Mouse (Mus musculus): ENCODE results near the gene Gm20547. TPM values are rescaled to one million over a fixed set of nuclear protein-coding genes. Genes with fewer than 3 reads are reported as not detected.
"Not testable (repeated sequence)": the region's sequence is repeated elsewhere in the genome, so short reads cannot be mapped to it uniquely, and the experiment has no call there.

Gm20547 gene
- polyA plus RNA-seq, 1 experiment from 2014 or later, result not detected

DNA sequence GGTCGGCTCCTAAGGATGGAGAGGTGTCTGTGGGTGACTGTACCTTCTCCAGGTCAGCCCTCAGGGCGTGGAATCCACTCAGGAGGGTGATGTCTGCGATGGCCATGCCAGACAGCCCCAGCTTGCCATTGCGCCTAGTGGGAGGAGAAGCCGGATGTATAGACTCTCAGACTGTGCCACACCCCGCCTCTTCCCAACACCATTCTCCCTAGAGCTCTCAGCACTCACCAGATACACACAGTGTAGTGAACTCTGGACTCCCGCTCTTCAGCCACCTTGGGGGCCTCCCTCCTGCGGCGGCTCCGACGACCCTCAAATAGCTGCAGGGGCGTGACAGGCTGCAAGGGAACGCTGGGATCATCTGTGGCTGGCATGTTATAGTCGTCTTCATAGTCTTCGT, 70.6 kb downstream of the Gm20547 start:
- ATAC-seq (replicated peaks; ENCODE audit: low FRiP score, low TSS enrichment, low read depth) (no peak), DNase-seq (ENCODE audit: low spot score) (no peak)
- H3K36me3 ChIP-seq (ENCODE audit: control insufficient read depth, insufficient read depth, low read length), result no peaks in the 10 kb centered on the region
- no peaks in the 10 kb centered on the region for H3K27me3 ChIP-seq (replicated peaks; ENCODE audit: control insufficient read depth, insufficient read depth, low read length)
- H3K9me3 ChIP-seq (ENCODE audit: control insufficient read depth, low read length), result no peaks in the 10 kb centered on the region
- H3K4me2 ChIP-seq (ENCODE audit: low read length), result no peak overlapping the region
- no peak overlapping the region for H3K9ac ChIP-seq (ENCODE audit: low read length)
- no peak overlapping the region for H3K27ac ChIP-seq (ENCODE audit: low read depth)
- H3K4me3 ChIP-seq (ENCODE audit: low read depth, low read length), result no peak overlapping the region
- 66% methylated on average over 15 of the region's 15 CpGs for WGBS
- H3K4me1 ChIP-seq (replicated peaks; ENCODE audit: control insufficient read depth, insufficient read depth, low read length), result no peaks in the 10 kb centered on the region

DNA sequence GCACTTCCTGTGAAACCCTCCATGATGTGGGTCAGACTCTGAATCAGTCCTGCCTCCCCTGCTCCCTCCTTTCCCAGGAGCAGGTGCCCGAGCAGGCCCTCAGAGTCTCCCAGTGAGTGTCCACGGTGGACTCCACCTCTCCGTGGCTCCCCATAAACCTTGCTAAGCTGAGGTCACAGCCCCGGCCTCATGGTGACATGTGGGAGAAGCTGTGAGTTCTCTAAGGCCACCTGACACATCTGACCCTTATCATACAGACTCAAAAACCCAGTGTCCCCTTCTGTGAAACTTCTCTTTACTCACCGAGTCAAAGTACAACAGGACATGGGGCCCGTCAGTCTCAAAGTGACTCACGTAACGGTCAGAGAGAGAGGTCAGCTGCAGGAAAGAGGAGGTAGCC, 71.0 kb downstream of the Gm20547 start:
- not testable (repeated sequence) for H3K9me3 ChIP-seq (ENCODE audit: control insufficient read depth, low read length); ATAC-seq (replicated peaks; ENCODE audit: low FRiP score, low TSS enrichment, low read depth); H3K9ac ChIP-seq (ENCODE audit: low read length); H3K4me1 ChIP-seq (replicated peaks; ENCODE audit: control insufficient read depth, insufficient read depth, low read length); H3K4me3 ChIP-seq (ENCODE audit: low read depth, low read length); H3K27ac ChIP-seq (ENCODE audit: low read depth); H3K4me2 ChIP-seq (ENCODE audit: low read length); H3K36me3 ChIP-seq (ENCODE audit: control insufficient read depth, insufficient read depth, low read length); H3K27me3 ChIP-seq (replicated peaks; ENCODE audit: control insufficient read depth, insufficient read depth, low read length); DNase-seq (ENCODE audit: low spot score)
- WGBS, result 77% methylated on average over 8 of the region's 8 CpGs

DNA sequence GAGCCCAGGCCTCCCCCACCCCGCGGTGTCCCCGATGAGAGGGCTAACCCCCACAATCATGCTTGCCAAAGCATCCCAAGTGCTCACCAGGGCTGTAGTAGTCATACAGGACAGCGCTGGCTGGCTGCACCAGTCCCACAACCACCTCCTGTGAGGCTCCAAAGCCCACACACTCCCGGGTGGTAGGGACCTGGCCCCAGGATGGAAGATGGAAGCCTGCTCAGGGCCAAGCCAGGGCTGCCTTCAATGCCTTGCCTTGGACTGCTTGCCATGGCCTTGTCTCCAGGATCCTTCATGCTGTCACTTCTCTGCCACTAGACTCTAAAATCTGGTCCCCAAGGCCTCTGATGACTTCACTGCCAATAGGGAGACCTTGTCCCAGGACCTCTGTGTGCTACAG, 71.4 kb downstream of the Gm20547 start:
- 78% methylated on average over 5 of the region's 5 CpGs for WGBS
- not testable (repeated sequence) for H3K9me3 ChIP-seq (ENCODE audit: control insufficient read depth, low read length); H3K27me3 ChIP-seq (replicated peaks; ENCODE audit: control insufficient read depth, insufficient read depth, low read length); H3K4me3 ChIP-seq (ENCODE audit: low read depth, low read length); H3K27ac ChIP-seq (ENCODE audit: low read depth); H3K4me2 ChIP-seq (ENCODE audit: low read length); H3K4me1 ChIP-seq (replicated peaks; ENCODE audit: control insufficient read depth, insufficient read depth, low read length); ATAC-seq (replicated peaks; ENCODE audit: low FRiP score, low TSS enrichment, low read depth); H3K36me3 ChIP-seq (ENCODE audit: control insufficient read depth, insufficient read depth, low read length); DNase-seq (ENCODE audit: low spot score); H3K9ac ChIP-seq (ENCODE audit: low read length)

DNA sequence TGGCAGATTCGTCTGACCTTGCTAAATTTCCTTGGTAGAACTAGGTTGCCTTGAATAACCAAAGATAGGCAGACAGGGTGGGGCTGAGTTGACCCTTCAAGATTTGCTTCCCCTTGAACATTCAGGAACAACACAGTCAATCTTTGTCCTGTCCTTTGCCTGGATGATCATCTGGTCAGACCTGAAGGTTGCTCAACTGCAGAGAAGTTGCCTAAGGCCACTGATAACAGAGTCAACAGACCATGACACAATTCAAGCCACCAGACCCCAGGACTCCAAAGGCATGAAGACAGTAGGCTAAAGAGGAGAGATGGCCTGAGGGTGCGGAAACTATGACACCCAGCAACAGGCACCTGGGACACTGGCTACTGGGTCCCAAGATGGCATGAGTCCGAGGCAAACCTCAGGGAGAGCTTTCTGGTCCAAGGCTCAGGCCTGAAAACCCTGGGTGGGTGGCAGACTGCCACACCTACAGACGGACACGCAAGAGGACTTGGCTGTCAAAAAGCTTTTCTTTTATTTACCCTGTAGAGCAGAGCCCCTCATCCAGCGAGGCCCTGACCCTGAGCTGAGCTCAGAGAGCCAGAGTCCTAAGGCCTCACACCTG, 73.1 kb downstream of the Gm20547 start:
- Histone ChIP-seq H3K4me3 (ENCODE audit: low read depth, low read length) (no peak overlapping the region), H3K27me3 (replicated peaks; ENCODE audit: control insufficient read depth, insufficient read depth, low read length) (no peaks in the 10 kb centered on the region), H3K4me1 (replicated peaks; ENCODE audit: control insufficient read depth, insufficient read depth, low read length) (no peaks in the 10 kb centered on the region), H3K27ac (ENCODE audit: low read depth) (no peak overlapping the region), H3K9ac (ENCODE audit: low read length) (no peak overlapping the region), H3K9me3 (ENCODE audit: control insufficient read depth, low read length) (no peaks in the 10 kb centered on the region), H3K36me3 (ENCODE audit: control insufficient read depth, insufficient read depth, low read length) (no peaks in the 10 kb centered on the region), H3K4me2 (ENCODE audit: low read length) (no peak overlapping the region)
- 84% methylated on average over 6 of the region's 6 CpGs for WGBS
- no peak for DNase-seq (ENCODE audit: low spot score)
- ATAC-seq (replicated peaks; ENCODE audit: low FRiP score, low TSS enrichment, low read depth), result no peak

DNA sequence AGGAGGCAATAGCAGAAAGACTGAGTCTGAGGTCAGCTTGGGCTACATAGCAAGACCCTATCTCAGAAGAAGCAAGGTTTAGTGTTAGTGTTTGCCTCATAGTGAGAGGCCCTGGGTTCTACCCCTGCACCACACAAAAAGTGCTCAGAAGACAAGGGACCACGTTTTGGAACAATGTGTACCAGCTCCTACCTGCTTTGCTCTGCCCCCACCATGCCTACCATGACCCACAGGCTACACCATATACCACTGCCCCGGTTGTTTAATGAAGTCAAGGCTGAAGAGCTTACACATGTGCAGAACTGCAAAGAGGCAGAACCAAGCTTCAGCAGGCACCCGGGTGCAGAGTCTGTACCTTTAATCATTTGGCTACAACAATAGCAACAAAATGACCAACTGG, 74.7 kb downstream of the Gm20547 start:
- Histone ChIP-seq H3K36me3 (ENCODE audit: control insufficient read depth, insufficient read depth, low read length) (no peaks in the 10 kb centered on the region), H3K9ac (ENCODE audit: low read length) (no peak overlapping the region), H3K4me1 (replicated peaks; ENCODE audit: control insufficient read depth, insufficient read depth, low read length) (no peaks in the 10 kb centered on the region), H3K4me3 (ENCODE audit: low read depth, low read length) (no peak overlapping the region), H3K27me3 (replicated peaks; ENCODE audit: control insufficient read depth, insufficient read depth, low read length) (no peaks in the 10 kb centered on the region), H3K27ac (ENCODE audit: low read depth) (no peak overlapping the region), H3K4me2 (ENCODE audit: low read length) (no peak overlapping the region), H3K9me3 (ENCODE audit: control insufficient read depth, low read length) (no peaks in the 10 kb centered on the region)
- ATAC-seq (replicated peaks; ENCODE audit: low FRiP score, low TSS enrichment, low read depth) (no peak), DNase-seq (ENCODE audit: low spot score) (no peak)
- WGBS, result 62% methylated on average over 3 of the region's 3 CpGs

Small RNA genes lying within 50 kb of the gene (microRNA-seq; reads per million reads assigned to microRNA genes)
- gene Mir6970, result 0.25 reads per million
- 1.8 reads per million, percentile 20 among the genes with 10 or more reads in this experiment for gene Mir6971
- 0.25 reads per million for gene Mir6972

Other genes starting within 250 kb of the Gm20547 start
- 10.8 and 13.0 TPM in 2 replicates for gene Fkbpl, start 237.3 kb downstream of the Gm20547 start, polyA plus RNA-seq (2014; fragmentation: Nextera tagmentation; extraction: Ambion mirVana)
- gene Atf6b, start 234.9 kb downstream of the Gm20547 start, polyA plus RNA-seq (2014; fragmentation: Nextera tagmentation; extraction: Ambion mirVana), result 59.8 and 62.2 TPM in 2 replicates
- 2.2 and 2.7 TPM in 2 replicates for gene Tnxb, start 211.5 kb downstream of the Gm20547 start, polyA plus RNA-seq (2014; fragmentation: Nextera tagmentation; extraction: Ambion mirVana)
- 0.23 and 0.28 TPM in 2 replicates for gene C4b, start 138.2 kb downstream of the Gm20547 start, polyA plus RNA-seq (2014; fragmentation: Nextera tagmentation; extraction: Ambion mirVana)
- not detected in 2 replicates for gene Cyp21a1, start 77.5 kb downstream of the Gm20547 start, polyA plus RNA-seq (2014; fragmentation: Nextera tagmentation; extraction: Ambion mirVana)
- gene Stk19, start 45.1 kb downstream of the Gm20547 start, polyA plus RNA-seq (2014; fragmentation: Nextera tagmentation; extraction: Ambion mirVana), result 22.0 and 25.8 TPM in 2 replicates
- 58.2 and 63.4 TPM in 2 replicates for gene Dxo, start 45.0 kb downstream of the Gm20547 start, polyA plus RNA-seq (2014; fragmentation: Nextera tagmentation; extraction: Ambion mirVana)
- gene Skiv2l, start 31.8 kb downstream of the Gm20547 start, polyA plus RNA-seq (2014; fragmentation: Nextera tagmentation; extraction: Ambion mirVana), result 42.0 and 45.9 TPM in 2 replicates
- 121 and 123 TPM in 2 replicates for gene Nelfe, start 31.7 kb downstream of the Gm20547 start, polyA plus RNA-seq (2014; fragmentation: Nextera tagmentation; extraction: Ambion mirVana)
- 19.4 and 24.2 TPM in 2 replicates for gene Cfb, start 19.5 kb downstream of the Gm20547 start, polyA plus RNA-seq (2014; fragmentation: Nextera tagmentation; extraction: Ambion mirVana)
- gene Zbtb12, start 2.6 kb downstream of the Gm20547 start, polyA plus RNA-seq (2014; fragmentation: Nextera tagmentation; extraction: Ambion mirVana), result 1.4 and 1.6 TPM in 2 replicates
- 6.8 and 7.5 TPM in 2 replicates for gene C2, start 16.2 kb upstream of the Gm20547 start, polyA plus RNA-seq (2014; fragmentation: Nextera tagmentation; extraction: Ambion mirVana)
- 73.4 and 75.2 TPM in 2 replicates for gene Ehmt2, start 16.4 kb upstream of the Gm20547 start, polyA plus RNA-seq (2014; fragmentation: Nextera tagmentation; extraction: Ambion mirVana)
- gene Slc44a4, start 32.4 kb upstream of the Gm20547 start, polyA plus RNA-seq (2014; fragmentation: Nextera tagmentation; extraction: Ambion mirVana), result 25.4 and 28.4 TPM in 2 replicates
- 40.1 and 42.8 TPM in 2 replicates for gene Neu1, start 49.2 kb upstream of the Gm20547 start, polyA plus RNA-seq (2014; fragmentation: Nextera tagmentation; extraction: Ambion mirVana)
- 0.24 and 0.46 TPM in 2 replicates for gene Hspa1b, start 77.2 kb upstream of the Gm20547 start, polyA plus RNA-seq (2014; fragmentation: Nextera tagmentation; extraction: Ambion mirVana)
- not detected in 2 replicates for gene Gm20481, start 87.9 kb upstream of the Gm20547 start, polyA plus RNA-seq (2014; fragmentation: Nextera tagmentation; extraction: Ambion mirVana)
- 3.5 and 4.5 TPM in 2 replicates for gene Hspa1a, start 90.1 kb upstream of the Gm20547 start, polyA plus RNA-seq (2014; fragmentation: Nextera tagmentation; extraction: Ambion mirVana)
- gene Hspa1l, start 90.7 kb upstream of the Gm20547 start, polyA plus RNA-seq (2014; fragmentation: Nextera tagmentation; extraction: Ambion mirVana), result 0.53 and 1.2 TPM in 2 replicates
- gene Lsm2, start 99.8 kb upstream of the Gm20547 start, polyA plus RNA-seq (2014; fragmentation: Nextera tagmentation; extraction: Ambion mirVana), result 216 and 228 TPM in 2 replicates
- 119 and 133 TPM in 2 replicates for gene Vars, start 118.9 kb upstream of the Gm20547 start, polyA plus RNA-seq (2014; fragmentation: Nextera tagmentation; extraction: Ambion mirVana)
- gene Vwa7, start 134.5 kb upstream of the Gm20547 start, polyA plus RNA-seq (2014; fragmentation: Nextera tagmentation; extraction: Ambion mirVana), result 0.19 and 0.26 TPM in 2 replicates
- gene Sapcd1, start 146.0 kb upstream of the Gm20547 start, polyA plus RNA-seq (2014; fragmentation: Nextera tagmentation; extraction: Ambion mirVana), result 20.7 and 21.5 TPM in 2 replicates
- 3.6 and 3.9 TPM in 2 replicates for gene Msh5, start 164.7 kb upstream of the Gm20547 start, polyA plus RNA-seq (2014; fragmentation: Nextera tagmentation; extraction: Ambion mirVana)
- gene Clic1, start 167.9 kb upstream of the Gm20547 start, polyA plus RNA-seq (2014; fragmentation: Nextera tagmentation; extraction: Ambion mirVana), result 113 and 141 TPM in 2 replicates
- 278 and 333 TPM in 2 replicates for gene Ddah2, start 177.0 kb upstream of the Gm20547 start, polyA plus RNA-seq (2014; fragmentation: Nextera tagmentation; extraction: Ambion mirVana)
- not detected in 2 replicates for gene Ly6g6c, start 183.3 kb upstream of the Gm20547 start, polyA plus RNA-seq (2014; fragmentation: Nextera tagmentation; extraction: Ambion mirVana)
- 0.55 and 0.81 TPM in 2 replicates for gene Mpig6b, start 184.1 kb upstream of the Gm20547 start, polyA plus RNA-seq (2014; fragmentation: Nextera tagmentation; extraction: Ambion mirVana)
- gene Ly6g6e, start 194.9 kb upstream of the Gm20547 start, polyA plus RNA-seq (2014; fragmentation: Nextera tagmentation; extraction: Ambion mirVana), result 1.3 and 2.8 TPM in 2 replicates
- gene Ly6g6d, start 196.0 kb upstream of the Gm20547 start, polyA plus RNA-seq (2014; fragmentation: Nextera tagmentation; extraction: Ambion mirVana), result 5.0 and 6.1 TPM in 2 replicates
- 0.27 TPM in 1 of 2 replicates, not detected in the other for gene Ly6g6f, start 203.6 kb upstream of the Gm20547 start, polyA plus RNA-seq (2014; fragmentation: Nextera tagmentation; extraction: Ambion mirVana)
- gene Abhd16a, start 207.2 kb upstream of the Gm20547 start, polyA plus RNA-seq (2014; fragmentation: Nextera tagmentation; extraction: Ambion mirVana), result 86.4 and 91.0 TPM in 2 replicates
- gene Ly6g5c, start 226.2 kb upstream of the Gm20547 start, polyA plus RNA-seq (2014; fragmentation: Nextera tagmentation; extraction: Ambion mirVana), result not detected in 2 replicates
- 0.64 and 0.75 TPM in 2 replicates for gene Ly6g5b, start 233.4 kb upstream of the Gm20547 start, polyA plus RNA-seq (2014; fragmentation: Nextera tagmentation; extraction: Ambion mirVana)
- 19.7 and 24.7 TPM in 2 replicates for gene Gpank1, start 239.4 kb upstream of the Gm20547 start, polyA plus RNA-seq (2014; fragmentation: Nextera tagmentation; extraction: Ambion mirVana)
- gene Csnk2b, start 240.0 kb upstream of the Gm20547 start, polyA plus RNA-seq (2014; fragmentation: Nextera tagmentation; extraction: Ambion mirVana), result 275 and 286 TPM in 2 replicates
- gene D17H6S53E, start 244.3 kb upstream of the Gm20547 start, polyA plus RNA-seq (2014; fragmentation: Nextera tagmentation; extraction: Ambion mirVana), result 8.4 and 10.8 TPM in 2 replicates

Data from intestine, embryonic 14.5 days (tissue).